In genomic region chr6:21949771-21950448, GRCm38 (mm10) we compare ENCODE assay signal across 8 mouse cellular contexts. TPM values are rescaled to one million over a fixed set of nuclear protein-coding genes. Genes with fewer than 3 reads are reported as not detected.
DNase-seq lines count a peak whose midpoint lies in the region; ATAC-seq and TF ChIP-seq lines count a peak whose summit lies in the region.

No protein-coding gene starts in this region.

- no peak for TF ChIP-seq CTCF in E14TG2a.4 (conservative IDR thresholded peaks at IDR 0.05; ENCODE audit: low read length)

- peaks cover 14% of the 10 kb centered on the region for H3K4me1 ChIP-seq in E14TG2a.4 (replicated peaks; ENCODE audit: low read depth, low read length)
- peaks cover 14% of the 10 kb centered on the region for H3K4me1 ChIP-seq in forebrain, embryonic 13.5 days
- H3K4me1 ChIP-seq in neural tube, embryonic 15.5 days: peaks cover 15% of the 10 kb centered on the region

- peak overlapping the region; percentile 80 for H3K4me2 ChIP-seq in forebrain, embryonic 13.5 days
- H3K4me2 ChIP-seq in neural tube, embryonic 15.5 days: peak overlapping the region; percentile 59

- WGBS in forebrain, embryonic 13.5 days: 1% methylated on average over 56 of the region's 68 CpGs
- under 1% methylated on average over 54 of the region's 68 CpGs for WGBS in neural tube, embryonic 15.5 days

- H3K9me3 ChIP-seq in E14TG2a.4 (ENCODE audit: low read length): peaks cover 4% of the 10 kb centered on the region; the same call in 1 of the 2 replicates
- H3K9me3 ChIP-seq in forebrain, embryonic 13.5 days (replicated peaks): no peaks in the 10 kb centered on the region
- no peaks in the 10 kb centered on the region for H3K9me3 ChIP-seq in neural tube, embryonic 15.5 days (replicated peaks)

- peak overlapping the region; percentile 97 for H3K27ac ChIP-seq in forebrain, embryonic 13.5 days
- H3K27ac ChIP-seq in neural tube, embryonic 15.5 days (replicated peaks): peak overlapping the region; percentile 100

- peak; percentile 96 for ATAC-seq in forebrain, embryonic 13.5 days
- ATAC-seq in neural tube, embryonic 15.5 days (ENCODE audit: low FRiP score): peak; percentile 98

- peak overlapping the region; percentile 90 for H3K4me3 ChIP-seq in E14TG2a.4 (replicated peaks; ENCODE audit: low read length)
- H3K4me3 ChIP-seq in forebrain, embryonic 13.5 days: peak overlapping the region; percentile 72
- peak overlapping the region; percentile 86 for H3K4me3 ChIP-seq in neural tube, embryonic 15.5 days (replicated peaks)

- H3K9ac ChIP-seq in forebrain, embryonic 13.5 days: peak overlapping the region; percentile 79
- H3K9ac ChIP-seq in neural tube, embryonic 15.5 days (replicated peaks): peak overlapping the region; percentile 78

- peak; percentile 91 for DNase-seq in c-Kit-positive CD71-positive TER-119-positive erythroid progenitor cells, embryonic 14.5 days (ENCODE audit: low spot score)
- peak; percentile 96 to 98 for DNase-seq in heart, postnatal 14 days
- peak; percentile 98 for DNase-seq in layer of hippocampus, adult 11-12 months (ENCODE audit: low spot score)
- DNase-seq in lung, adult 18-20 months: peak; percentile 97
- peak; percentile 97 for DNase-seq in testis, postnatal 14 days (ENCODE audit: low spot score)

- peaks cover 28% of the 10 kb centered on the region for H3K36me3 ChIP-seq in E14TG2a.4 (ENCODE audit: insufficient read depth, low read length)
- peaks cover 25% of the 10 kb centered on the region for H3K36me3 ChIP-seq in forebrain, embryonic 13.5 days (ENCODE audit: poor library complexity, severe bottlenecking)
- H3K36me3 ChIP-seq in neural tube, embryonic 15.5 days: peaks cover 5% of the 10 kb centered on the region

- no peaks in the 10 kb centered on the region for H3K27me3 ChIP-seq in E14TG2a.4 (ENCODE audit: insufficient read depth, low read length)
- H3K27me3 ChIP-seq in forebrain, embryonic 13.5 days: no peaks in the 10 kb centered on the region
- no peaks in the 10 kb centered on the region for H3K27me3 ChIP-seq in neural tube, embryonic 15.5 days (replicated peaks)

- intact Hi-C loops in heart, postnatal 14 days (cut with DNase I): loop anchor here (2.0 to 5.0 kb wide), 2 partner anchors 99 to 153 kb away; no protein-coding TSS in a partner anchor

RNA-seq across cellular contexts. Expression of gene Ing3, which starts 0.5 kb away (rescaled TPM):
- 69.6 and 75.6 TPM in 2 replicates for polyA plus RNA-seq in forebrain, embryonic 13.5 days (2015; fragmentation: Nextera tagmentation; extraction: Ambion mirVana)
- 10 to 100 TPM; 15.5 to 17.4 TPM for total RNA-seq in heart, postnatal 14 days (2021)
- polyA plus RNA-seq in neural tube, embryonic 15.5 days (2015; fragmentation: Nextera tagmentation; extraction: Ambion mirVana): 38.7 and 45.5 TPM in 2 replicates

RNA-seq across cellular contexts. Expression of gene Cped1, which starts 35.8 kb away (rescaled TPM):
- 2.7 and 3.0 TPM in 2 replicates for polyA plus RNA-seq in forebrain, embryonic 13.5 days (2015; fragmentation: Nextera tagmentation; extraction: Ambion mirVana)
- total RNA-seq in heart, postnatal 14 days (2021): 10 to 100 TPM; 15.9 to 20.2 TPM
- 2.7 and 3.6 TPM in 2 replicates for polyA plus RNA-seq in neural tube, embryonic 15.5 days (2015; fragmentation: Nextera tagmentation; extraction: Ambion mirVana)

Comparison
In these comparisons a context has a peak if more than half of its experiments do, and no peak if none do; other contexts are left out.
1. Peak in every context shown above with its lines: DNase-seq, ATAC-seq, H3K4me3 ChIP-seq and H3K27ac ChIP-seq.